Mouse (Mus musculus): Measurements from ENCODE around the gene Spock2. TPM values are rescaled to one million over a fixed set of nuclear protein-coding genes. Genes with fewer than 3 reads are reported as not detected.
"Not testable (repeated sequence)": the region's sequence is repeated elsewhere in the genome, so short reads cannot be mapped to it uniquely, and the experiment has no call there.

Gene Spock2
- polyA plus RNA-seq, 1 experiment from 2014 or later, result 8.6 TPM

- Histone ChIP-seq H3K9me3 (no peaks in the 10 kb centered on the region), H3K27me3 (replicated peaks; ENCODE audit: low read depth, poor library complexity, severe bottlenecking) (no peaks in the 10 kb centered on the region), H3K4me1 (peaks cover 10% of the 10 kb centered on the region; the same call in 1 of the 2 replicates), H3K4me3 (no peak overlapping the region), H3K36me3 (replicated peaks) (no peaks in the 10 kb centered on the region), H3K27ac (replicated peaks) (no peak overlapping the region)
- 93% methylated on average over 6 of the region's 6 CpGs for whole genome bisulfite sequencing
- DNase-seq (ENCODE audit: low spot score), result no peak
These were observed 56.9 kb downstream of the Spock2 start for GRCm38 (mm10) chr10:60162973-60163255.

- Histone ChIP-seq H3K27me3 (replicated peaks; ENCODE audit: low read depth, poor library complexity, severe bottlenecking) (no peaks in the 10 kb centered on the region), H3K4me1 (peaks cover 10% of the 10 kb centered on the region; the same call in 1 of the 2 replicates), H3K9me3 (no peaks in the 10 kb centered on the region), H3K4me3 (no peak overlapping the region), H3K27ac (replicated peaks) (no peak overlapping the region), H3K36me3 (replicated peaks) (no peaks in the 10 kb centered on the region)
- no peak for DNase-seq (ENCODE audit: low spot score)
- 81% methylated on average over 1 of the region's 1 CpGs for WGBS
These were observed 58.9 kb downstream of the Spock2 start for GRCm38 (mm10) chr10:60164869-60165268.

GRCm38 (mm10) chr10:60166068-60166467 is 60.0 kb downstream of the Spock2 start:
- Histone ChIP-seq H3K27me3 (replicated peaks; ENCODE audit: low read depth, poor library complexity, severe bottlenecking) (no peaks in the 10 kb centered on the region), H3K4me3 (no peak overlapping the region), H3K27ac (replicated peaks) (no peak overlapping the region), H3K9me3 (no peaks in the 10 kb centered on the region), H3K36me3 (replicated peaks) (no peaks in the 10 kb centered on the region), H3K4me1 (peaks cover 9% of the 10 kb centered on the region; the same call in 1 of the 2 replicates)
- whole genome bisulfite sequencing, result 15% methylated on average over 3 of the region's 3 CpGs
- no peak for DNase-seq (ENCODE audit: low spot score)

- H3K27ac ChIP-seq (replicated peaks), result no peak overlapping the region
- H3K27me3 ChIP-seq (replicated peaks; ENCODE audit: low read depth, poor library complexity, severe bottlenecking), result no peaks in the 10 kb centered on the region
- H3K4me1 ChIP-seq, result peaks cover 7% of the 10 kb centered on the region; the same call in 1 of the 2 replicates
- no peak for DNase-seq (ENCODE audit: low spot score)
- WGBS, result 72% methylated on average over 2 of the region's 2 CpGs
- no peaks in the 10 kb centered on the region for H3K36me3 ChIP-seq (replicated peaks)
- no peaks in the 10 kb centered on the region for H3K9me3 ChIP-seq
- no peak overlapping the region for H3K4me3 ChIP-seq
These were observed 62.3 kb downstream of the Spock2 start for GRCm38 (mm10) chr10:60168306-60168705.

GRCm38 (mm10) chr10:60168960-60169359 is 62.9 kb downstream of the Spock2 start:
- Histone ChIP-seq H3K9me3 (no peaks in the 10 kb centered on the region), H3K27me3 (replicated peaks; ENCODE audit: low read depth, poor library complexity, severe bottlenecking) (no peaks in the 10 kb centered on the region), H3K4me1 (peaks cover 7% of the 10 kb centered on the region; the same call in 1 of the 2 replicates), H3K36me3 (replicated peaks) (no peaks in the 10 kb centered on the region), H3K4me3 (no peak overlapping the region), H3K27ac (replicated peaks) (no peak overlapping the region)
- WGBS, result 62% methylated on average over 3 of the region's 3 CpGs
- DNase-seq (ENCODE audit: low spot score), result no peak

- Histone ChIP-seq H3K36me3 (replicated peaks) (no peaks in the 10 kb centered on the region), H3K4me3 (no peak overlapping the region), H3K27me3 (replicated peaks; ENCODE audit: low read depth, poor library complexity, severe bottlenecking) (no peaks in the 10 kb centered on the region), H3K4me1 (peaks cover 7% of the 10 kb centered on the region; the same call in 1 of the 2 replicates), H3K9me3 (no peaks in the 10 kb centered on the region), H3K27ac (replicated peaks) (no peak overlapping the region)
- no peak for DNase-seq (ENCODE audit: low spot score)
- WGBS, result 82% methylated on average over 10 of the region's 10 CpGs
These were observed 64.5 kb downstream of the Spock2 start for GRCm38 (mm10) chr10:60170326-60171089.

GRCm38 (mm10) chr10:60171368-60171767 is 65.3 kb downstream of the Spock2 start:
- H3K9me3 ChIP-seq, result no peaks in the 10 kb centered on the region
- no peaks in the 10 kb centered on the region for H3K4me1 ChIP-seq
- no peaks in the 10 kb centered on the region for H3K36me3 ChIP-seq (replicated peaks)
- no peak for DNase-seq (ENCODE audit: low spot score)
- no peaks in the 10 kb centered on the region for H3K27me3 ChIP-seq (replicated peaks; ENCODE audit: low read depth, poor library complexity, severe bottlenecking)
- no peak overlapping the region for H3K27ac ChIP-seq (replicated peaks)
- H3K4me3 ChIP-seq, result no peak overlapping the region
- 92% methylated on average over 5 of the region's 5 CpGs for WGBS

GRCm38 (mm10) chr10:60172306-60172705 is 66.3 kb downstream of the Spock2 start:
- H3K9me3 ChIP-seq, result no peaks in the 10 kb centered on the region
- no peak for DNase-seq (ENCODE audit: low spot score)
- H3K4me3 ChIP-seq, result no peak overlapping the region
- 89% methylated on average over 4 of the region's 4 CpGs for WGBS
- H3K27ac ChIP-seq (replicated peaks), result no peak overlapping the region
- H3K36me3 ChIP-seq (replicated peaks), result no peaks in the 10 kb centered on the region
- H3K4me1 ChIP-seq, result no peaks in the 10 kb centered on the region
- no peaks in the 10 kb centered on the region for H3K27me3 ChIP-seq (replicated peaks; ENCODE audit: low read depth, poor library complexity, severe bottlenecking)

- no peak for DNase-seq (ENCODE audit: low spot score)
- WGBS, result 89% methylated on average over 10 of the region's 10 CpGs
- no peak overlapping the region for H3K27ac ChIP-seq (replicated peaks)
These were observed 67.0 kb downstream of the Spock2 start for GRCm38 (mm10) chr10:60173035-60173434.

GRCm38 (mm10) chr10:60174506-60174905 is 68.5 kb downstream of the Spock2 start:
- H3K4me1 ChIP-seq, result no peaks in the 10 kb centered on the region
- DNase-seq (ENCODE audit: low spot score), result no peak
- whole genome bisulfite sequencing, result 72% methylated on average over 3 of the region's 3 CpGs
- no peaks in the 10 kb centered on the region for H3K27me3 ChIP-seq (replicated peaks; ENCODE audit: low read depth, poor library complexity, severe bottlenecking)
- H3K4me3 ChIP-seq, result no peak overlapping the region
- no peak overlapping the region for H3K27ac ChIP-seq (replicated peaks)
- no peaks in the 10 kb centered on the region for H3K36me3 ChIP-seq (replicated peaks)
- H3K9me3 ChIP-seq, result no peaks in the 10 kb centered on the region

More at GRCm38 (mm10) chr10:60173035-60173434, 67.0 kb downstream of the Spock2 start:
- H3K27me3 ChIP-seq (replicated peaks; ENCODE audit: low read depth, poor library complexity, severe bottlenecking), result no peaks in the 10 kb centered on the region
- no peak overlapping the region for H3K4me3 ChIP-seq
- no peaks in the 10 kb centered on the region for H3K4me1 ChIP-seq
- H3K9me3 ChIP-seq, result no peaks in the 10 kb centered on the region
- H3K36me3 ChIP-seq (replicated peaks), result no peaks in the 10 kb centered on the region

- H3K4me3 ChIP-seq, H3K4me1 ChIP-seq: not testable (repeated sequence)
- WGBS, result 89% methylated on average over 9 of the region's 9 CpGs
These were observed 69.3 kb downstream of the Spock2 start for GRCm38 (mm10) chr10:60175306-60175705.

More at GRCm38 (mm10) chr10:60175306-60175705, 69.3 kb downstream of the Spock2 start:
- DNase-seq (ENCODE audit: low spot score); H3K27ac ChIP-seq (replicated peaks); H3K9me3 ChIP-seq; H3K27me3 ChIP-seq (replicated peaks; ENCODE audit: low read depth, poor library complexity, severe bottlenecking); H3K36me3 ChIP-seq (replicated peaks): not testable (repeated sequence)

All from embryonic facial prominence, embryonic 10.5 days (tissue).